Mouse (Mus musculus) adrenal gland, adult 10 weeks (tissue): ENCODE data around the gene Gm10439. TPM values are rescaled to one million over a fixed set of nuclear protein-coding genes. Genes with fewer than 3 reads are reported as not detected.

Experiments used
- polyA plus RNA-seq: library from polyadenylated mRNA; stranded (reverse); fragments of 350-450 nt; fragmentation: Illumina TruSeq; extraction: RNeasy Lipid Tissue Mini Kit (QIAGEN cat#74804); gene quantifications from one replicate; pipeline ENCODE4 v1.2.3, GENCODE M21; 2014; ENCODE audit warnings: low read depth, low replicate concordance

The Gm10439 gene
- not detected for polyA plus RNA-seq

GRCm38 (mm10) chrX:149594270-149594669 is at the start of gene Gm10439:
TSS of gene Gm10439 (plus strand) at chrX:149594570.

Other genes starting within 250 kb of the Gm10439 start
- gene Gm15085, start 147.0 kb upstream of the Gm10439 start, polyA plus RNA-seq: not detected
- gene Gm15097, start 189.9 kb downstream of the Gm10439 start, polyA plus RNA-seq: not detected